Mouse (Mus musculus) megakaryocyte, embryonic 14.5 days (primary cell): ENCODE measurements around the gene Phospho1.

Source experiments
- FLI1 ChIP-seq: IDR thresholded peaks from 2 replicates; pipeline ENCODE4 v1.6.1; 2012; ENCODE audit warnings: low read length, inconsistent platforms, mixed read lengths
- GATA1 ChIP-seq: IDR thresholded peaks from 3 replicates; pipeline ENCODE4 v1.6.1; 2012; ENCODE audit warnings: mixed read lengths, low read length, inconsistent platforms, borderline replicate concordance

GRCm38 (mm10) chr11:95842074-95842681 lies 17.9 kb downstream of the Phospho1 start, which contains the start of gene Abi3:
- TF ChIP-seq GATA1 (no peak), FLI1 (no peak)
